Mouse (Mus musculus) layer of hippocampus, adult 9-11 months (tissue): ENCODE measurements around the gene Ctps.

ENCODE experiments used
- DNase-seq: peaks from one replicate; pipeline ENCODE4 v3.0.0; 2022

Ctps gene

DNA sequence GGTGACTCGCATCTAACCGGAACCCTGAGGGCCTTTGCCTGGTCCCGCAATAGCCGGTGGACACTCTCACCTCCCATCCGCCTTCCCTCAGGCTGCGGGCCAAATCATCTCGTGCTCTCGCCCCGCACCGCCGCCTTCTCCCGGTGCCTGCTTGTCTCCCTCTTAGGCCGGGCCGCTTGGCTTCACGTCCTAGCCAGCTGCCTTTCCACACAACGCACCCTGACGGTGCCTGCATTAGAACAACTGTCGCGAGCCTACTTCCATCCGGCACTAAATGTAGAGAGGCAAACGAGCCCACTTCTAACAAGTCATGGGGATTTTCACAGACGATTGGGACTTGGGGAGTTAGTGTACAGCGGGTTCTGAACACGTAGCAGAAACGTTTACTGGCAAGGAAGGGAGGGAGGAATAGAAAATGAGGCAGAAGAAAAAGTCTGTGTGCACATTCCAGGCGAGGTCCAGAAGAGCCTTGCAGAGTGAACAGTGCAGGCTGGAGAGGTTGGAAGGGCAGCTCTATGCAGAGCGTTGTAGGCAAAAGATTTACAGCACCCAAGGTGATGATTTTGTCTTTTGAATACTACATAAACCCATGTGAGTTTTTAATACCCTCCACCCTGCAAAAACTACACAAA, 478 bp upstream of the Ctps start:
- DNase-seq: no peak

DNA sequence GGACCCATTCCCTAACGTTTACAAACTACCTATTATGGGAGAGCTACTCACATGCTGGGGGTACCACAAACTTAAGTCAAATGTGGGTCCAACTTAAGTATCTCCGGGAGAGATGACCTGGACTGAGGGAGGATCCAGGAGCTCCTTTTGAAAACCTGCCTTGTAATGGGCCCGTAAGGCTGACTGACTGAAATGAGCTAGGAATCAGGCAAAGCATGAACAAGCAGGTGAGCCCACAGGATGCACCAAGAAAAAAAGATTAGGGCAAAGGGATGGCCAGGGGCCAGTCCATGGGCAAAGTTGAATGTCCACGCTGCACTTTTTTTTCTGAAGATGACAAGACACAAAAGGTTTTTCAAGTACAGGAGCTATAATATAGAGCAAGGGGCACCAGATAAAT, 1.1 kb downstream of the Ctps start:
- no peak for DNase-seq

GRCm38 (mm10) chr4:120568005-120568404, 2.1 kb downstream of the Ctps start:
- no peak for DNase-seq

DNA sequence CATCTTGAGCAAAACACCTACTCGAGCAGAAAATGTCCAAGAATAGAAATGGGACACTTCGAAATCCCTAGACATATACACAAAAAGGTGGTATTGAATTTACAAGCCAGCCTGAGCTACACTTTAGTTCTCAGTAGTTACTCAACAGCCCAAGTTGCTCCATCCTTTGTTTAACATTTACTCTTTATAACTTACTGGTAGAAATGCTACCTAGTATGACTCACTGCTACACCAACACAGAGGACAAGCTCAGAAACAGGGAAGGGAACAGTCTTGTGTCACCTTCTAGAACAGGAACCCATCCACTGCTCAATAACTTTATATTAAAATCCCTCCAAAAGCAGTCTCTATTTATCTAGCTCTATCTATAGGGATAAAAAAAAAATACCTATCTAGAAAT, 4.3 kb downstream of the Ctps start:
- no peak for DNase-seq

DNA sequence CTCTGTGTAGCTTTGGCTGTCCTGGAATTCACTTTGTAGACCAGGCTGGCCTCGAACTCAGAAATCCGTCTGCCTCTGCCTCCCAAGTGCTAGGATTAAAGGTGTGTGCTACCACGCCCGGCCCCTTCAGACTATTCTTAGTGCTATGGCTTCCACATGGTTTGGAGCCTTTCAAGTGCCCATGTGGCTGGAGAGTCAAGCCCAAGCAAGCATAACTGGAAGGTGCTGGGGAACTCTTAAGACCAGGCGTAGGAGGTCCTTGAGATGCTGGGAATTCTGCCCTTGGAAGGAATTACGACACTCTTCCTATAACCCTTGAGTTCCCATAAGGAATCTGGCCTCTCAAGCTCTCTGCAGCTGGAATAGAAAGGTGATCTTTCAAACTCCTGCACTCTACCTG, 13.5 kb downstream of the Ctps start:
- no peak for DNase-seq

GRCm38 (mm10) chr4:120544896-120545295, 25.2 kb downstream of the Ctps start:
- no peak for DNase-seq

GRCm38 (mm10) chr4:120538664-120539063, 31.4 kb downstream of the Ctps start:
- DNase-seq: no peak

DNA sequence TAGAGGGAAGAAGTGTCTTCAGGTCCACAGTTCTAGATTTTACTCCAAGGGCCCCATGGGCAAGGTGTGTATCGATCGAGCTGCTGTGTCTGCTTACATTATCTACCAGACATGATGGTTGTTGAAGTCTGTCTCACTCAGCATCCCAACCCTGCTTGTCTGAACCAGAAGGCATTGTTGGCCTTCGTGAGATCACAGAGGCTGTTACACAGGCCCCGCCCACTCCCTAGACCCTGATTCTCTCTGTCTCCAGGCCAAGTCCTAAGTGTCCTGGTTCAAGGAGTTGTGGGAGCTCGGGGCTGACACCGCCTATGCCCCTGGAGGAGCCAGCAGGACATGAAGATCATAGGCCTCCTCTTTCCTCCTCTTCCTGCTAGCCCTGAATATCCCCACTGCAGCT, 38.1 kb downstream of the Ctps start, which contains the start of gene Slfnl1:
TSS of gene Slfnl1 (plus strand) at position 246 of the 400 bp plus-strand sequence.
- no peak for DNase-seq

- DNase-seq: no peak
Measured at GRCm38 (mm10) chr4:120528171-120528570, 41.9 kb downstream of the Ctps start.

DNA sequence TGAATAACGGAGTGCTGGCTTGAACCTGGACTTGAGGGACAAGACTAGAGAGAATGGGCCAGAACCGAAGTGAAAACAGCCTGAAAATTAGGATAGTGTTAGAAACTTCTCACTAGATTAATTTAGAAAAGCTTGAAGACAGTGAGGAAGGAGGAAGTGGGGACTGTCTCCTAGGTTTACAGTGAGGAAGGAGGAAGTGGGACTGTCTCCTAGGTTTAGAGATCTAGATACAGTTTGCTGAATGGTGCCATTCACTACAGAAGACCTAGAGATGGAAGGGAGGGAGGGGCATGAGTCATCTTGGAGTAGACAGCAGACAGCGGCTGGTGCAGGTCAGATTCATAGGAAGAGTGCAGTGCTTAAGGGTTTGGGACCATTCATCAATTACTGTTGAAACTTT, 47.0 kb downstream of the Ctps start:
- no peak for DNase-seq

- DNase-seq: no peak
Measured at GRCm38 (mm10) chr4:120522351-120522750, 47.7 kb downstream of the Ctps start.

DNA sequence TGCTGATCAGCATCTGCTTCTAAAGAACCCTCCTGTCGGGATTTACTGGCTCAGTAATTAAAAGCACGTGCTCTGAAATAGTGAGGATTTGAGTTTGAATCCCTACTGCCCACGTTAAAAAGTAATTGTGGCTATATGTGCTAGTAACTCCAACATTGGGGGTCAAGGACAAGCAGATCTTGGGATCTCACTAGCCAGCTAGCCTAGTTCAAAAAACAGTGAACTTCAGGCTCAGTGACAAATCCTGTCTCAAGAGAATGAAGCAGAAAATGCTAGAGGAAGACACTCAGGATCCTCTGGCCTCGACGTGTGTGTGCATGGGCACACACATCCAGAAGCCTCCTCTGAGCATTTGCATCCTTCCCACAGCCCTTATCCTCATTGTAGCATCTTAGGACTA, 48.3 kb downstream of the Ctps start:
- DNase-seq: no peak

- DNase-seq: no peak
Measured at GRCm38 (mm10) chr4:120517335-120517734, 52.7 kb downstream of the Ctps start.

DNA sequence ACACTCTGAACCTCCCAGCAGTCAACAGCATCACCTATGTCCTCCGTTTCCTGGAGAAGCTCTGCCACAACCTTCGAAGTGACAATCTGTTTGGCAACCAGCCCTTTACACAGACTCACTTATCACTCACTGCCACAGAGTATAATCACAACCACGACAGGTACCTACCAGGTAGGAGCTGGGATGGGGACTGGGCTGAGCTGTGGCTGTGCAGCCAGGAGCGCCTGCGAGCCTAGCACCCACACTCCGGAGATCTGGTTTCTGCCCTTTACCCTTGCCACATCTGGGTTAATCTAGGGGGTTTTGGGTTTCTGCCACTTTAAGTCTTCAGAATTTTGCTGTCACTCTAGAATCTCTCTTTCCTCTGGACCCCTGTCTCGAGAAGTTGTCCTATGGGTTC, 53.2 kb downstream of the Ctps start:
- DNase-seq: no peak

- no peak for DNase-seq
Measured at GRCm38 (mm10) chr4:120516491-120516890, 53.6 kb downstream of the Ctps start.

DNA sequence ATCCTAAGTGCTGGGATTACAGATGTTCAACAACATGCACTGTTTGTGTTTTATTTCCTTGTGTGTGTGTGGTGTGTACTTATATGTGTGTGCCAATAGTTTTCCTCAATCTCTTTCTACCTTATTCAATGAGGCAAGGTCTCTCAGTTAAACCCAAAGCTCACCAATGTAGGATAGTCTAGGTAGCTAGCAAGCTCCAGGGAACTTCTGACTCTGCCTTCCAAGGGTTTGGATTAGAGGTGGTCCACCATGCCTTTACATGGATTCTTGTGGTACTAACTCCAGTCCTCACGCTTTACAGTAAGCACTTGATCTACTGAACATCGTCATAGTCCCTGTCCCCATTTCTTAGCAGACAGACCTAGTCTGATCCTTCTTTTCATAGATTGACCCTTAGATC, 55.7 kb downstream of the Ctps start:
- DNase-seq: no peak

- DNase-seq: no peak
Measured at GRCm38 (mm10) chr4:120511203-120511602, 58.9 kb downstream of the Ctps start.

DNA sequence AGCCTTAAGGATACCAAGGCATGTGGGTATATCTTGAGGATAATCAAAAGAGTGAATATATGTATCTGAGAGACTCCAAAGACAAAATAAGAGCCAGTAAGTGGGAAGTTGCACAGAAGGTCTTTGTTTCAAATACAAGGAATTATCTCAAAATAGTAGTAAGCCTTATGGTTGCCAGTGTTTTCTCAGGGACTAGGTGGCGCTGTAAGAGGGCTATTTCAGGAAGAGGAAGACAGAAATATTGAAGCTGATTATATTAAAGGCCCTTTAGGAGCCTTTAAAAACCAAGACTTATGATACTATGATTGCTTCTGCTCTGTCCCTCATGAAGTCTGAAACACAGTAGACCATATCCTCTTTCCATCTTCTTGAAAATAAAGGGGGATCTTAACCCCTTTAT, 63.1 kb downstream of the Ctps start:
- no peak for DNase-seq
